Mouse (Mus musculus): ENCODE measurements around the gene Ros1. TPM values are rescaled to one million over a fixed set of nuclear protein-coding genes. Genes with fewer than 3 reads are reported as not detected.

Gene Ros1
- polyA plus RNA-seq, 1 experiment from 2014 or later, result not detected

Small RNA genes lying within 50 kb of the gene (microRNA-seq; reads per million reads assigned to microRNA genes)
- gene Gm24084, result not detected

Other genes with a start within 250 kb of the Ros1 start
- 0.13 and 0.76 TPM in 2 replicates for gene Vgll2, start 172.7 kb downstream of the Ros1 start, polyA plus RNA-seq (2016; fragmentation: Nextera tagmentation; extraction: Ambion mirVana)
- 19.3 and 21.0 TPM in 2 replicates for gene Dcbld1, start 38.4 kb upstream of the Ros1 start, polyA plus RNA-seq (2016; fragmentation: Nextera tagmentation; extraction: Ambion mirVana)
- not detected in 2 replicates for gene Gm26741, start 163.5 kb upstream of the Ros1 start, polyA plus RNA-seq (2016; fragmentation: Nextera tagmentation; extraction: Ambion mirVana)
- gene Gopc, start 186.9 kb upstream of the Ros1 start, polyA plus RNA-seq (2016; fragmentation: Nextera tagmentation; extraction: Ambion mirVana), result 25.2 and 26.9 TPM in 2 replicates
- gene Nepn, start 193.7 kb upstream of the Ros1 start, polyA plus RNA-seq (2016; fragmentation: Nextera tagmentation; extraction: Ambion mirVana), result not detected in 2 replicates
- 18.8 and 19.8 TPM in 2 replicates for gene Nus1, start 222.3 kb upstream of the Ros1 start, polyA plus RNA-seq (2016; fragmentation: Nextera tagmentation; extraction: Ambion mirVana)